Mouse (Mus musculus) limb, embryonic 10.5 days (tissue): Measurements from ENCODE around the gene Fance. TPM values are rescaled to one million over a fixed set of nuclear protein-coding genes. Genes with fewer than 3 reads are reported as not detected.
A peak's percentile ranks its signal among the peaks of the same experiment; 100 is the strongest.
"Not testable (repeated sequence)": the region's sequence is repeated elsewhere in the genome, so short reads cannot be mapped to it uniquely, and the experiment has no call there.

Experiments
- DNase-seq: peaks from one replicate; pipeline ENCODE4 v3.0.0-alpha.2; 2017; ENCODE audit warnings: low spot score
- H3K27ac ChIP-seq: fragments of 300-500 bp; sonication (generic); 2 replicates; pipeline ENCODE4 v1.5.1; 2016; ENCODE audit warnings: mild to moderate bottlenecking
- H3K27me3 ChIP-seq: fragments of 300-500 bp; sonication (generic); 2 replicates; pipeline ENCODE4 v1.6.1; 2016; ENCODE audit warnings: low read depth, mild to moderate bottlenecking; ENCODE audit not compliant: poor library complexity, severe bottlenecking
- H3K36me3 ChIP-seq: fragments of 300-500 bp; sonication (generic); 2 replicates; pipeline ENCODE4 v1.6.1; 2016; ENCODE audit warnings: mild to moderate bottlenecking, moderate library complexity
- H3K4me1 ChIP-seq: fragments of 300-500 bp; sonication (generic); 2 replicates; pipeline ENCODE4 v1.6.1; 2016
- H3K4me3 ChIP-seq: fragments of 300-500 bp; sonication (generic); 2 replicates; pipeline ENCODE4 v1.5.1; 2016; ENCODE audit warnings: mild to moderate bottlenecking, moderate library complexity
- H3K9me3 ChIP-seq: fragments of 300-500 bp; sonication (generic); replicated peaks from 2 replicates; pipeline ENCODE4 v1.6.1; 2016; ENCODE audit warnings: mild to moderate bottlenecking
- WGBS: fragments of 180-500 bp; shearing (Covaris S2); methylation state at CpG from one replicate; pipeline ENCODE4 v1.1.7; 2016; 5-methylcytosine and 5-hydroxymethylcytosine counted together
- polyA plus RNA-seq: library from polyadenylated mRNA; unstranded; fragments of >200 nt; fragmentation: Nextera tagmentation; extraction: Ambion mirVana; gene quantifications from 2 replicates; pipeline ENCODE4 v1.2.1, GENCODE M21; 2016

Fance gene
- polyA plus RNA-seq, 1 experiment from 2014 or later = 35.5 TPM

DNA sequence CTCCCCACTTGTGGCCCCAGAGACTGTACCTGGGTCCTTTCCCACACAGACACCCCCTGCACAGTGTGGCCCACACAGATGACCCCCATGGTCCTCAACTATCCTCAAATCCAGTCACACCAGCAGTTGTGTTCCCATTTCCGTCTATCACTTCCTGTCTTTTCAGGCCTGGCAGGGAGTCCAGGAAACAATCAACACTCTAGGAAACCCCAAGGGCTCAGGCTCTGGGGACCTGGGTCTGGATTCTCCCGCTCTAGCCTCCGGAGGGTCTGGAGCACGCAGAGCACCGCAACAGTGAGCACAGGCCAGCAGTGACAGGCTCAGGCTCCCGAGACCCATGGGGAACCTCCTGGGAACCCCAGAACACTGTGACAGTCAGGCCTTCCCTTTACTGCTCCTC, 34.9 kb downstream of the Fance start:
- no peak for DNase-seq
- Histone ChIP-seq H3K27me3 (peaks cover 11% of the 10 kb centered on the region; the same call in 1 of the 2 replicates), H3K36me3 (no peaks in the 10 kb centered on the region), H3K9me3 (no peaks in the 10 kb centered on the region), H3K4me3 (peak overlapping the region; percentile 86), H3K27ac (peak overlapping the region; percentile 96), H3K4me1 (peaks cover 90% of the 10 kb centered on the region)
- WGBS = 55% methylated on average over 6 of the region's 6 CpGs

DNA sequence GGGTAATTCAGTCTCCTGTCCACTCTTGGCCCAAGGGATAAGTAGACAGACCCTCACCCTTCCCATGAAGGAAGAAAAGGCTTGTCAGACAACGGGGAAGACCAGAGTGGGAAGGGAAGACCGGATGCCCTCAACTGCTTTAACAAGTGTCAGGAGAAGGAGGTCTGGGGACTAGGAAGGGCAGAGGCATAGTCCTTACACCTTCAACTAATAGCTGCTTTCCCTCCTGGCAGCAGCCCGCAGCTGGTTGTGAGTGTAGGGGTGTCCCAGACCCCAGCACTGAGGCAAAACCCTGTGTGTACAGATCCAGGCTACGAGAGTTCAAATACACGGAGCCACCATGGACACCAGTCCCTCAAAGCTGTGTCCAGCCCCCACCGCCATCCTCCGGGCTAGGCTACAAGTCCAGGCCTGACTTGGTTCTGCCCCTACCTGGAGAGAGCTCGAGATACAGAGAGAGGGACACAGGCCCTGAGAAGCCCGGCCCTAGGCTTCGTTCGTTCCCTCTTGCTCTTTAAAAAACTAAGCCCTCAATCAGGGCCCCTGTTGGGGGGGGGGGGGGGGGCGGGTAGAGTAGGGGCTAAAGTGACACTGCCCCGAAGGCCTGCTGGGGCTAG, 36.1 kb downstream of the Fance start:
- no peaks in the 10 kb centered on the region for H3K36me3 ChIP-seq
- WGBS = 11% methylated on average over 13 of the region's 13 CpGs
- H3K27me3 ChIP-seq = peaks cover 17% of the 10 kb centered on the region
- no peaks in the 10 kb centered on the region for H3K9me3 ChIP-seq
- peak overlapping the region; percentile 96 for H3K27ac ChIP-seq
- peaks cover 79% of the 10 kb centered on the region for H3K4me1 ChIP-seq
- peak overlapping the region; percentile 86 for H3K4me3 ChIP-seq
- DNase-seq = peak; percentile 51

DNA sequence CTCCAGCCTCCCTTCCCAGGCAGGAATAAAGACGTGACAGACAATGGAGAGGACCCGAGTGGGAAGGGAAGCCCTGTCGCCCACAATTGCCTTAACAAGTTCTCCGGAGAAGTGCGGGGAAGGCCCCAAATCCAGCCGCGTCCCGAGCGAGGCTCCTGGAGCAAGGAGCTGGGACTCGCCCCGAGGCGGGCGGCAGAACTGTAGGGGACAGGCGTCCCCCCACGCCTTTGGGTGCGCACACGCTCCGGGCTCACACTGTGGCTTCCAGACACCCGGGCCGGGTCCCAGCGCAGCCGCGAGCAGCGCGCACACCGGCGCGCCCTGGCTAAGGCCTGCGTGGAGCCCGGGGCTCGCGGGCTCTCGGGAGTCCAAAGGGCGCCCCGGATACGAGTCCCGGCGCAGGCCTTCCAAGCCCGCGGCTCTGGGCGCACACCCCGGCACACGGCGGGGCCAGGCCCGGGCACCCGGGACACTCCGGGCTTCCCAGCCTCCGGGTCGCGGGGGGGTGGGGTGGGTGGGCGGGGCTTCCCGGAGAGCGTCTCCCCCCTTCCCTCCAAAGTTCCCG, 36.7 kb downstream of the Fance start:
- under 1% methylated on average over 54 of the region's 54 CpGs for WGBS
- peak; percentile 69 for DNase-seq

DNA sequence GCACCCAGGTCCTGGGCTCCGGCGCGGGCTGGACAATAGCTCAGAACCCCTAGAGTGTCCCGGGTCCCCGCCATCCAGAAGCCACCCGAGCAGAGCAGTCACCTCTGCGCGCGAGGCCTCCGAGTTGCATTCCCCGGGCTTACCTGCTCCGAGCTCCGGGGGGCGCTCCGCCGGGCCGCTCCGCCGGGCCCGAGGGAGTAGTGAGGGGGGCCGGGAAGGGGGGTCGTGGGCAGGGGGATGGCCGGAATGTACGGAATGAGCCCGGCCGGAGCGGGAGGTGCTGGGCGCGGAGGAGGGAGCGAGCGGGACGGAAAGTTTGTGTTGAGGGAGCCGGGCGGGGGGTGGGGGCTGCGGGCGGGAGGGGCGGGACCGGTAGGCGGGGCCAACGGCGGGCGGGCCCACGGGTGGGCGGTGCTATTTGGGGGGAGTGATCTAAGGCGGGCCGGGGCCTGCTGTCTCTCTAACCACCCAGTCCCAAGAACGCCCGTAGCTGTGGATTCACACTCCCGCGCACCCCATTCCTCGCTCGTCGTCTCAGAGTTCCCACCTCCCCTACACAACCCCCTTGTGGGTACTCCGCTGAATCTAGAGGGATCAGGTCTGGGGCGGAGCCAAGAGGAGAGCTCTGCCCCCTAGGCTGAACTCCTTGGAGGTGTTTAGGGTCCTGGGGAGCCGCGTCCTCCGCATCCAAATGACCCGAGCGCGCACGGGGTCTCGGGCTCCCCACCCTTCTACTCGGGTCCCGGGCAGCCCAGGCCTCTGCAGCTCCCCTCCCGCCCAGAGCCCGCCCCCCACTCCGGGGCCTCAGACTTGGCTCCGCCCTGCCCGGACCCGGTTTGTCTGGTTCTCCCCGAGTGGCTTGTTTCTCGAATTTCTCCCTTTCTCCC, 37.4 kb downstream of the Fance start, which contains the start of gene Tead3:
Gene Tead3 (minus strand): TSS at position 352 of the 887 bp plus-strand sequence.
- under 1% methylated on average over 61 of the region's 73 CpGs for WGBS
- Histone ChIP-seq H3K4me1 (peaks cover 65% of the 10 kb centered on the region), H3K4me3 (peak within 1 kb of the TSS; percentile 86), H3K27me3 (peaks cover 17% of the 10 kb centered on the region), H3K27ac (peak within 1 kb of the TSS; percentile 96), H3K9me3 (no peaks in the 10 kb centered on the region), H3K36me3 (no peaks in the 10 kb centered on the region)
- peak; percentile 93 for DNase-seq

More for the DNA sequence above, 36.7 kb downstream of the Fance start:
- Histone ChIP-seq H3K4me1 (peaks cover 73% of the 10 kb centered on the region), H3K4me3 (peak overlapping the region; percentile 86), H3K36me3 (no peaks in the 10 kb centered on the region), H3K27ac (peak overlapping the region; percentile 96), H3K27me3 (peaks cover 17% of the 10 kb centered on the region), H3K9me3 (no peaks in the 10 kb centered on the region)

DNA sequence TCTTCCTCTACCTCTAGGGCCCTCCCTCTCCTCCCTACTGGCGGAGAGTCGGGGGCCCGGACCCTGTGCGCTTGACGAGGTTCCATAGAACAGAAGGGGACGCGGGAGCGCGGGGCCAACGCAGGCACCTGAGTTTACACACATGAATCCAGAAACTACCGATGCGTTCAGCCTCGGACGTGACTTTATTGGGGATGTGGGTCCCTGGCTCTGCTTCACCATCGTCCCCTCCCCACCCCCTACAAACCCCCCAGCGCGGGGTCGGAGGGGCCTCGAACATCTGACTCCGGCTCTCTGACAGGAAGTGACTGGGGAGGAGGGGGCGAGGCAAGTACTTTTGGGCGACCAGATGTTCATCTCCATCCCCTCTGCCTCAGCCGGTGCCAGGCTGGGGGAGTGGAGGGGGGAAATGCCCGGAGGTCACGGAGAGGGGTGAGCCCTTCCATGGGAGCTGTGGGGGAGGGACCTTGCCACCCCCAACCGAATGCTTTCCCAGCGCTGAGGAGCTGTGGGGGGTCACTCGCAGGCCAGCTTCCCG, 38.1 kb downstream of the Fance start:
- under 1% methylated on average over 29 of the region's 29 CpGs for WGBS
- peaks cover 17% of the 10 kb centered on the region for H3K27me3 ChIP-seq
- H3K36me3 ChIP-seq = no peaks in the 10 kb centered on the region
- peak overlapping the region; percentile 86 for H3K4me3 ChIP-seq
- H3K4me1 ChIP-seq = peaks cover 58% of the 10 kb centered on the region
- H3K9me3 ChIP-seq = no peaks in the 10 kb centered on the region
- no peak for DNase-seq
- peak overlapping the region; percentile 96 for H3K27ac ChIP-seq

DNA sequence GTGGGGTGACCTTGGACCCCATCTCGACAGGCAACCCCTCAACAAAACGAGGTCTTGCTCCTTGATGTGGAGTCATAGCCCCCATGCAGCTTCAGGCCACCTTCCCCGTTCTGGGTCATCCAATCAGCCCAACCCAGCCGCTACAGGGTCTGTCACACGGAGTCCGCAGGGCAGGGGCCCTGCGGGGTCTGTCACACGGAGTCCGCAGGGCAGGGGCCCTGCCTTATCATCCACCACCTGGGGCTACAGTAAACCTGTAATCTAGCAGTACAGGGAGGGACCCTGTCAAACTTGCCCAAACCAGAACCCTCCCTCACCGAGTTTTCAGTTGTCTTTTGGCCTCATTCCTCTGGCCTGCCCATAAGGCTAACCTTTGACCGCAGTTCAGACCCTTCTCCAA, 38.7 kb downstream of the Fance start:
- 4% methylated on average over 11 of the region's 11 CpGs for WGBS
- Histone ChIP-seq H3K9me3 (no peaks in the 10 kb centered on the region), H3K4me3 (peak overlapping the region; percentile 86), H3K27ac (peak overlapping the region; percentile 96), H3K4me1 (peaks cover 52% of the 10 kb centered on the region), H3K36me3 (no peaks in the 10 kb centered on the region), H3K27me3 (peaks cover 19% of the 10 kb centered on the region)
- DNase-seq = no peak

DNA sequence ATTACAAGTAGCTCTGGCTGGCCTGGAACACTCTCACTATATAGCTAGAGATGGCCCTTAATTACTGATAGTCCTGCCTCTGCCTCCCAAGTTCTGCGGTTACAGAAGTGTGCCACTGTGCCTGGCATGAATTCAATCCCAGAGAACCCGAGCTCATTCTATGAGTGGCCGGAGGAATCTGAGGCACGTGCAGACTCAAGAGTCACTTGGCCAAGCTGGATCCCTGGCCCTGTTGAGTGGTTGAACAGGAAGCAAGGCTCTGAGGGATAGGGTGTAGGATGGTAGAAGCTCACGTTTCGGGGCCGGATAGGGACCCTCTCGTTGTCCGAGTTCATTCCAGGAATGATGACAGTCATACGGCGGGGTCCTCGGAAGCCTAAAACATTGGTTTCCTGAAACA, 42.6 kb downstream of the Fance start:
- H3K4me1 ChIP-seq = peaks cover 35% of the 10 kb centered on the region
- H3K36me3 ChIP-seq = no peaks in the 10 kb centered on the region
- H3K9me3 ChIP-seq = no peaks in the 10 kb centered on the region
- H3K27me3 ChIP-seq = peaks cover 49% of the 10 kb centered on the region
- H3K4me3 ChIP-seq = no peak overlapping the region
- WGBS = 89% methylated on average over 12 of the region's 12 CpGs
- no peak for DNase-seq
- H3K27ac ChIP-seq = no peak overlapping the region

DNA sequence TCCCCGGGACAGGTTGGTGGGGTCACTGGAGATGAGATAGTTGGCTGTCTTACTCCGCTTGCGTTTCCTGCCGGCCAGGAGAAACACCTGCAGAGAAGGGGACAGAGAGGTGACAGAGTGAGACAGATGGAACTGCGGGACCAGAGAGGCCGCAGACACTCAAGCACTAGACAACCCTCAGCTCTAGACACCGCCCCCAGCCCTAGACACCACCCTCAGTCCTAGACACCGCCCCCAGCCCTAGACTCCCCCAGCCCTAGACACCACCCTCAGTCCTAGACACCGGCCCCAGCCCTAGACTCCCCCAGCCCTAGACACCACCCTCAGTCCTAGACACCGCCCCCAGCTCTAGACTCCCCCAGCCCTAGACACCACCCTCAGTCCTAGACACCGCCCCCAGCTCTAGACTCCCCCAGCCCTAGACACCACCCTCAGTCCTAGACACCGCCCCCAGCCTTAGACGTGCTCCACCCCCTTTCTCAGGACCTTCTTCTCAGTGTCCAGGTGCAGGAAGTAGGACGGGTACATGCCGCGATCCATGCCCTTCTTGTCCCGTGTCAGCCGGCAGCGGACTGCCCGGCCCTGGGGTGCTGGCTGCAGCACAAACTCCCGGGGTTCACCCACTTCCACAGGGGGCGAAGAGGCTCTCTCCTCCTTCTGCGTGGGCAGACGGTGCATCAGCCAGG, 45.4 kb downstream of the Fance start:
- Histone ChIP-seq H3K4me1 (peaks cover 32% of the 10 kb centered on the region), H3K27me3 (peaks cover 70% of the 10 kb centered on the region)
- not testable (repeated sequence) for H3K27ac ChIP-seq, DNase-seq, H3K9me3 ChIP-seq, H3K36me3 ChIP-seq, H3K4me3 ChIP-seq
- WGBS = 13% methylated on average over 24 of the region's 24 CpGs

DNA sequence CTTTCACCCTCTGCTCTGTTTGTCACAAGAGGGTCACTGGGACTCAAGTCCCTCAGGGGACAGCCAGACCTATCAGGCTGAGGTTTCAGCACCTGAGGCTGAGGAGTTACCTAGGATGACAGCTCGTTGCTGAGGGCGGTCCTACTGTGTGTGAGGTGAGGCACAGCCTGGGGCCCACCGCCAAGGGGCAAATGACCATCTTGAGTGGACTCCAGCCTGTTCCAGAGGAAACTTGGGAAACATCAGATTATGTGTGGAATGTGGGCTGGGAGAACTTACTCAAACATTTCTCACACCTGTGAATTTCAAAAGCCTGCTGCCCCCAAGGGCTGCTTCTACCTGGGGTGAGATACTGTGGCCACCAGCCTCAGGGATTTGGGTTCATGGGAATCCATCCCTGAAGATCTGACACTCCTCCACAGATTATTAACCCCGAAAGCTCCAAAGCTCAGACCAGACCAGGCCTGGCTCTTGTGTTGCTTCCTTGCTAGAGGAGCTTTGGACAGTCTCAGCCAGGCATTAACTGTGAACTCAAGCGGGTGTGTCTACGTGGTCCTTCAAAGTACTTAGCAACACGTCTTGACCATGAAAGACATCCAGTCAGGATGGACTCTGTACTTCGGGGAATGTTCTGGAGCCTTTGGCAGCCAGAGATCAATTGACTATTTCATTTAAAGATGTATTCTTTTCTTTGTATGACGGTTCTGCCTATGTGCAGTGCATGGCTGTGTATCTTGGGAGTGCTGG, 47.4 kb downstream of the Fance start:
- Histone ChIP-seq H3K36me3 (no peaks in the 10 kb centered on the region), H3K27me3 (peaks cover 89% of the 10 kb centered on the region), H3K9me3 (no peaks in the 10 kb centered on the region), H3K4me1 (peaks cover 49% of the 10 kb centered on the region), H3K4me3 (no peak overlapping the region), H3K27ac (no peak overlapping the region)
- 75% methylated on average over 9 of the region's 9 CpGs for WGBS
- DNase-seq = no peak

DNA sequence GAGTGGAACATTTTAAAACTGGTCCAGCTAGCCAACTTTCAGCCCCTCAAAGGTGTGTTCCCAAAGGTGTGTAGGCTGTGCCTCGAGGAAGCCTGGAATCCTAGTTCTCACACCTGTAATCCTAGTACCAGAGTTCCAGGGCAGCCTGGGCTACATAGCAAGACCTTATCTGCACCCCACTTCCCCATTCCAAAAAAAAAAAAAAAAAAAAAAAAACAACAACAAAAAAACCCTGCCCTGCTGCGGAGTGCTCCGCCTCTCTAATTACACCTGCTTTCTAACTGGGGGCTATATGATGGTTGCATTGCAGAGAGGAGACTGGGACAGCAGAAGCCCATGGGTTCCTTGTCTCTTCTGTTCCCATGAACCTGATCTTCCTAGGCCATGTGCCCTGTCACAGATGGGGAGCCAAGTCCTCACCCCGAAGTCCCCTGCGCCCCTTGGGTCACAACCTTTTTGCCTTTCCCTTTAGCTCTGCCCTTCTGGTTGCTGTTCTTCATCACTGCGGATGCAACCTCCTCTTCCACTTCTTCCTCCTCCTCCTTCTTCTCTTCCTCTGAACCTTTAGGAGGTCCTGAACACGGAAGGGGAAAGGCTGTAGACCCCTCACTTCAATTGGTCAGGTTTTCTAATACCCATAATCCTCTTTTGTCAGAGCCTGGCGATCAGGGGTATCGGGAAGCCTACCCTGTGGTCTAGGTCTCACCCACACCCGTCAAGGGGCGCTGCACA, 48.8 kb downstream of the Fance start:
- Histone ChIP-seq H3K9me3 (no peaks in the 10 kb centered on the region), H3K4me3 (peak overlapping the region; percentile 51), H3K36me3 (no peaks in the 10 kb centered on the region), H3K27me3 (peaks cover 93% of the 10 kb centered on the region), H3K4me1 (peaks cover 49% of the 10 kb centered on the region), H3K27ac (peak overlapping the region; percentile 74)
- no peak for DNase-seq
- 30% methylated on average over 11 of the region's 11 CpGs for WGBS

DNA sequence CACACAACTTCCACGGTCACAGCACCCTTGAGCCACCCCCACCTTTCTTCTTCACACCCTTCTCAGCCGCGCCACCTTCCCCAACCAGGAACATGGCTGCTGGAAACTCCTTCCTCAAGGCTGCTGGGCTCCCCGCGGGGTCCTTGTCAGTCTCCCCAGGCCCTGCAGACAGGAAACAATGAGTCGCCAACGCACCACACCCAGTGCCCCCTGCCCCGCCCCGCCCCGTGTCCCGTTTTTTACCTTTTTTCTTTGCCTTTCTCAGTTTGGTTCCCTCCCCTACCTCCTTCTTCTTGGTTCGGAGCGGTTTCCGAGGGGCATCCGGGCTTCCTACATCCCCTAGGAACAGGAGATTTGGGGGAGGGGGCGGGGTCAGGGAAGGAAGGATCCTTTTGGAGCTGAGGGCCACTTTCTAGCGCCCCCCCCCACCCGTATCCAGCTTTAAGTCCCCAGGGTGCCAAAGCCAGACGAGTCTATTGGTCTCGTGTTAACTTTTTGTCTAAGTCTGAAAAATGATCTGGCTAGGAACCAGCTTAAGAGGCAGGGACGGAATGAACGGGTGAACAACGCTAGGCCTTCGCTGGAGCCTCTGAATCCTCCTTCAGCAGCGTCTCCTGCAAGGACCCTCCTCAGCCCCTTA, 49.5 kb downstream of the Fance start:
- Histone ChIP-seq H3K27me3 (peaks cover 86% of the 10 kb centered on the region), H3K27ac (peak overlapping the region; percentile 74), H3K9me3 (no peaks in the 10 kb centered on the region), H3K4me3 (peak overlapping the region; percentile 51), H3K4me1 (peaks cover 49% of the 10 kb centered on the region), H3K36me3 (no peaks in the 10 kb centered on the region)
- WGBS = under 1% methylated on average over 25 of the region's 25 CpGs
- DNase-seq = peak; percentile 60
